ENCODE assay signal across 27 mouse cellular contexts in the genomic region with DNA sequence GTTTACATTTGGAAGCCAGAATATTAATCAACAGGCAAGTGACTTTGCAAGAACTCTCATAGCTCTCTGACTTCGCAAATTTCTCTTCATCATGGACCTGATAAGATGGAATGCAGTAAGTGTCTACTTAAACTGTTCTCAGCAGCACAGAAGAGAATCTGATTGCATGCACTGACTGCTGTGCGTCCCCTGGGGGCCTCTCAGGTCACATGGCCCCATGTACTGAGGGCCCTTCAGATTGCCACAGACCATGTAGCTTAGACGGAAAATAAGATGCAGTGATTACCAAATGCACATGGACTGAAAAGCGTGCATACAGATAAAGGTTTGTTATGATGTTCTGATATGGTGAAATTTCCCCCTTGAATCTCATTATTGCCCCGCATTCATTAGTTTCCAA.
"Had no signal": no experiment of that assay in that cellular context is flagged by ENCODE, and none has a peak within 500 bp of the region (broad histone marks: within the 10 kb centered on the region; RNA-seq: fewer than 3 reads in every experiment).

No protein-coding gene starts in this region.

- H3K9ac ChIP-seq: embryonic facial prominence, embryonic 12.5 days; embryonic facial prominence, embryonic 13.5 days; embryonic facial prominence, embryonic 15.5 days; forebrain, embryonic 12.5 days; forebrain, embryonic 13.5 days; forebrain, embryonic 15.5 days; forebrain, postnatal 0 days had no signal

- H3K4me1 ChIP-seq: embryonic facial prominence, embryonic 12.5 days; embryonic facial prominence, embryonic 15.5 days; forebrain, embryonic 10.5 days; forebrain, embryonic 13.5 days; forebrain, embryonic 15.5 days had no signal

- H3K27me3 ChIP-seq: embryonic facial prominence, embryonic 12.5 days; embryonic facial prominence, embryonic 13.5 days; embryonic facial prominence, embryonic 15.5 days; forebrain, embryonic 12.5 days; forebrain, embryonic 13.5 days; forebrain, embryonic 15.5 days had no signal

- H3K9me3 ChIP-seq: embryonic facial prominence, embryonic 10.5 days; embryonic facial prominence, embryonic 12.5 days; embryonic facial prominence, embryonic 13.5 days; embryonic facial prominence, embryonic 15.5 days; forebrain, embryonic 10.5 days; forebrain, embryonic 12.5 days; forebrain, embryonic 13.5 days; forebrain, embryonic 15.5 days had no signal

- ATAC-seq: forebrain, embryonic 13.5 days; forebrain, embryonic 14.5 days; forebrain, embryonic 15.5 days; forebrain, embryonic 16.5 days; forebrain, postnatal 0 days had no signal

- DNase-seq: cerebellum, adult 8-10 months; cerebellum, adult 9-10 months; cerebellum, adult 9-11 months; cerebellum, postnatal 10 days; cerebellum, postnatal 14 days; cerebellum, postnatal 25 days; cerebellum, postnatal 36 days; embryo, embryonic 11 days; forebrain, postnatal 0 days; gastrocnemius, adult 2 months; gastrocnemius, postnatal 10 days; gastrocnemius, postnatal 14 days; gastrocnemius, postnatal 25 days; gastrocnemius, postnatal 36 days; heart, adult 18-20 months; heart, adult 2 months had no signal

- H3K4me2 ChIP-seq: embryonic facial prominence, embryonic 12.5 days; embryonic facial prominence, embryonic 13.5 days; embryonic facial prominence, embryonic 15.5 days; forebrain, embryonic 12.5 days; forebrain, embryonic 13.5 days; forebrain, embryonic 15.5 days had no signal

- H3K4me3 ChIP-seq: embryonic facial prominence, embryonic 10.5 days; embryonic facial prominence, embryonic 12.5 days; embryonic facial prominence, embryonic 13.5 days; embryonic facial prominence, embryonic 15.5 days; erythroblast, embryonic 14.5 days; forebrain, embryonic 10.5 days; forebrain, embryonic 12.5 days; forebrain, embryonic 13.5 days; forebrain, embryonic 15.5 days; gastrocnemius, adult 2 months; heart, adult 2 months had no signal

- H3K27ac ChIP-seq: embryonic facial prominence, embryonic 10.5 days; embryonic facial prominence, embryonic 12.5 days; embryonic facial prominence, embryonic 13.5 days; embryonic facial prominence, embryonic 15.5 days; forebrain, embryonic 10.5 days; forebrain, embryonic 12.5 days; forebrain, embryonic 13.5 days; forebrain, embryonic 15.5 days; gastrocnemius, adult 2 months; heart, adult 2 months had no signal

- H3K36me3 ChIP-seq: embryonic facial prominence, embryonic 10.5 days; embryonic facial prominence, embryonic 12.5 days; embryonic facial prominence, embryonic 13.5 days; embryonic facial prominence, embryonic 15.5 days; forebrain, embryonic 10.5 days; forebrain, embryonic 12.5 days; forebrain, embryonic 15.5 days had no signal
